Mouse (Mus musculus) heart, embryonic 13.5 days (tissue): ENCODE results near the gene Gm20773. TPM values are rescaled to one million over a fixed set of nuclear protein-coding genes. Genes with fewer than 3 reads are reported as not detected.
"Not testable (repeated sequence)": the region's sequence is repeated elsewhere in the genome, so short reads cannot be mapped to it uniquely, and the experiment has no call there.

Experiments used
- ATAC-seq: fragments of 200-750 bp; cut with Nextera tagmentation; 2 replicates; pipeline ENCODE4 v1.8.0; 2017; ENCODE audit warnings: moderate TSS enrichment; ENCODE audit not compliant: insufficient number of reproducible peaks, low FRiP score, low TSS enrichment; ENCODE audit errors: extremely low read depth
- H3K27ac ChIP-seq: fragments of 300-500 bp; sonication (generic); replicated peaks from 2 replicates; pipeline ENCODE4 v1.5.1; 2015; ENCODE audit warnings: moderate library complexity, mild to moderate bottlenecking, inconsistent platforms
- H3K27me3 ChIP-seq: fragments of 300-500 bp; sonication (generic); replicated peaks from 2 replicates; pipeline ENCODE4 v1.6.1; 2015; ENCODE audit warnings: mild to moderate bottlenecking, inconsistent platforms
- H3K36me3 ChIP-seq: fragments of 300-500 bp; sonication (generic); 2 replicates; pipeline ENCODE4 v1.6.1; 2015; ENCODE audit warnings: mild to moderate bottlenecking, inconsistent platforms
- H3K4me1 ChIP-seq: fragments of 300-500 bp; sonication (generic); 2 replicates; pipeline ENCODE4 v1.6.1; 2015; ENCODE audit warnings: inconsistent platforms
- H3K4me2 ChIP-seq: fragments of 300-500 bp; sonication (generic); 2 replicates; pipeline ENCODE4 v1.6.1; 2015; ENCODE audit warnings: inconsistent platforms, mild to moderate bottlenecking, moderate library complexity
- H3K4me3 ChIP-seq: fragments of 300-500 bp; sonication (generic); 2 replicates; pipeline ENCODE4 v1.5.1; 2015; ENCODE audit warnings: moderate library complexity, mild to moderate bottlenecking, inconsistent platforms
- H3K9ac ChIP-seq: fragments of 300-500 bp; sonication (generic); 2 replicates; pipeline ENCODE4 v1.6.1; 2015; ENCODE audit warnings: inconsistent platforms, mild to moderate bottlenecking, moderate library complexity
- H3K9me3 ChIP-seq: fragments of 300-500 bp; sonication (generic); 2 replicates; pipeline ENCODE4 v1.6.1; 2016; ENCODE audit warnings: inconsistent platforms
- WGBS: fragments of 180-500 bp; shearing (Covaris S2); methylation state at CpG from one replicate; pipeline ENCODE4 v1.1.7; 2015; ENCODE audit warnings: mixed read lengths; 5-methylcytosine and 5-hydroxymethylcytosine counted together
- polyA plus RNA-seq: library from polyadenylated mRNA; unstranded; fragments of >200 nt; fragmentation: Nextera tagmentation; extraction: Ambion mirVana; gene quantifications from 2 replicates; pipeline ENCODE4 v1.2.1, GENCODE M21; 2015

The Gm20773 gene
- not detected in 2 replicates for polyA plus RNA-seq

GRCm38 (mm10) chrY:13493726-13494125 lies at the start of gene Gm20773:
TSS of gene Gm20773 (plus strand) at chrY:13494026.
- not testable (repeated sequence) for H3K4me3 ChIP-seq, H3K4me2 ChIP-seq, H3K27ac ChIP-seq, ATAC-seq, H3K4me1 ChIP-seq, H3K9ac ChIP-seq, H3K9me3 ChIP-seq, H3K36me3 ChIP-seq, H3K27me3 ChIP-seq
- WGBS = no CpG with 5 or more reads among the region's 1 CpGs

DNA sequence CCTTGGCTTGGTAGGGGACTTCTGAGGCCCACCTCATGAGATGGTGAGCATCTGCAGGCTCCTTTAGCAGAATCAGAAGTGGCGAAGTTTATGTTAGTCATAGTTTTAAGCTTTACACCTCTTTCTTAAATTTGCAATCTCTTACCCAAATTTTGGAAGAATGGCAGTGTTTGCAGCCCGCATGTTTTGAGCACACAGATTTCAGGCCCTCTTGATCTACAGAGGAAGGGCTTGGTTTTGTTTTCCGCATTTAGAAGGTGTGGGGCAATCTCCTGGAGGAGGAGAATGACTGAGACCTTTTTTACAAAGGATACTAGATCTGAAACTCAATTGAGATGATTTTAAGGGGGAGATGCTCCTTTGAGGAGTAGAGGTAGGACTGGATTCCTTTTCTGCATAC lies 28.3 kb upstream of the Gm20773 start, which contains the start of gene Gm21866:
Gene Gm21866, minus strand, starts transcription at position 101 of the 400 bp plus-strand sequence.
- H3K9ac ChIP-seq, H3K27me3 ChIP-seq, H3K4me1 ChIP-seq, H3K9me3 ChIP-seq, ATAC-seq, H3K4me2 ChIP-seq, H3K36me3 ChIP-seq, H3K4me3 ChIP-seq, H3K27ac ChIP-seq: not testable (repeated sequence)
- 100% methylated on average over 1 of the region's 3 CpGs for WGBS

Other genes starting within 250 kb of the Gm20773 start
- not detected in 2 replicates for gene Gm21440, start 241.6 kb upstream of the Gm20773 start, polyA plus RNA-seq
- not detected in 2 replicates for gene Gm21454, start 241.6 kb upstream of the Gm20773 start, polyA plus RNA-seq
- gene Gm21725, start 145.0 kb upstream of the Gm20773 start, polyA plus RNA-seq = not detected in 2 replicates
- not detected in 2 replicates for gene Gm21866, start 28.4 kb upstream of the Gm20773 start, polyA plus RNA-seq